Mouse (Mus musculus) lung, adult 2 months (tissue): ENCODE results near the gene G6pc2. TPM values are rescaled to one million over a fixed set of nuclear protein-coding genes. Genes with fewer than 3 reads are reported as not detected.

Source experiments
- DNase-seq: peaks from one replicate; pipeline ENCODE4 v3.0.0; 2022
- H3K4me1 ChIP-seq: fragments of 200-500 bp; 2 replicates; pipeline ENCODE4 v1.6.1; 2011; ENCODE audit warnings: low read length; ENCODE audit not compliant: control insufficient read depth, insufficient read depth
- H3K4me3 ChIP-seq: fragments of 200-500 bp; replicated peaks from 2 replicates; pipeline ENCODE3; 2011; ENCODE audit warnings: low read depth, mild to moderate bottlenecking, control low read depth, low read length; ENCODE audit errors: extremely low read depth
- CTCF ChIP-seq: fragments of 200-500 bp; IDR thresholded peaks from 2 replicates; pipeline ENCODE4 v1.5.1; 2011; ENCODE audit warnings: mild to moderate bottlenecking, low read length, control low read depth; ENCODE audit not compliant: insufficient read depth
- POLR2A ChIP-seq: fragments of 200-500 bp; IDR thresholded peaks from 2 replicates; pipeline ENCODE4 v1.6.1; 2011; ENCODE audit warnings: low read depth, mild to moderate bottlenecking, control low read depth, low read length, borderline replicate concordance; ENCODE audit errors: extremely low read depth
- WGBS: fragments of 180-500 bp; shearing (Covaris S2); methylation state at CpG from one replicate; pipeline ENCODE4 v1.1.7; 2018; 5-methylcytosine and 5-hydroxymethylcytosine counted together
- polyA plus RNA-seq: library from polyadenylated mRNA; depleted of rRNA; stranded (reverse); fragments of >200 nt; gene quantifications from 2 replicates; pipeline ENCODE4 v1.2.3, GENCODE M21; 2012

G6pc2 gene
- polyA plus RNA-seq, 1 experiment: not detected

- 17% methylated on average over 7 of the region's 7 CpGs for WGBS
- Histone ChIP-seq H3K4me3 (no peak overlapping the region), H3K4me1 (no peaks in the 10 kb centered on the region)
- TF ChIP-seq CTCF (no peak), POLR2A (no peak)
- peak; percentile 5 for DNase-seq
Observed at GRCm38 (mm10) chr2:69206523-69206922, 4.3 kb upstream of the G6pc2 start.

- no peak for TF ChIP-seq POLR2A
- TF ChIP-seq CTCF: no peak
- H3K4me1 ChIP-seq: no peaks in the 10 kb centered on the region
- H3K4me3 ChIP-seq: no peak overlapping the region
- DNase-seq: no peak
- 83% methylated on average over 3 of the region's 3 CpGs for WGBS
Observed at GRCm38 (mm10) chr2:69209684-69210083, 1.2 kb upstream of the G6pc2 start.

- no peak for DNase-seq
- 70% methylated on average over 10 of the region's 10 CpGs for WGBS
- Histone ChIP-seq H3K4me3 (no peak overlapping the region), H3K4me1 (no peaks in the 10 kb centered on the region)
- TF ChIP-seq POLR2A (no peak), CTCF (no peak)
Observed at GRCm38 (mm10) chr2:69212652-69213051, 1.8 kb downstream of the G6pc2 start.

- no peak overlapping the region for H3K4me3 ChIP-seq
- no peaks in the 10 kb centered on the region for H3K4me1 ChIP-seq
- DNase-seq: no peak
- TF ChIP-seq CTCF (no peak), POLR2A (no peak)
- 70% methylated on average over 7 of the region's 7 CpGs for WGBS
Observed at GRCm38 (mm10) chr2:69215242-69215641, 4.4 kb downstream of the G6pc2 start.

- no peak for DNase-seq
- H3K4me1 ChIP-seq: no peaks in the 10 kb centered on the region
- 61% methylated on average over 5 of the region's 5 CpGs for WGBS
- H3K4me3 ChIP-seq: no peak overlapping the region
- no peak for TF ChIP-seq CTCF
- TF ChIP-seq POLR2A: no peak
Observed at GRCm38 (mm10) chr2:69221868-69222416, 11.1 kb downstream of the G6pc2 start.

GRCm38 (mm10) chr2:69222815-69223214 lies 11.9 kb downstream of the G6pc2 start:
- TF ChIP-seq POLR2A (no peak), CTCF (no peak)
- no peak overlapping the region for H3K4me3 ChIP-seq
- WGBS: 72% methylated on average over 10 of the region's 10 CpGs

GRCm38 (mm10) chr2:69224724-69225123 lies 13.9 kb downstream of the G6pc2 start:
- TF ChIP-seq POLR2A (no peak), CTCF (no peak)
- H3K4me1 ChIP-seq: no peaks in the 10 kb centered on the region

More at GRCm38 (mm10) chr2:69222815-69223214, 11.9 kb downstream of the G6pc2 start:
- no peak for DNase-seq
- no peaks in the 10 kb centered on the region for H3K4me1 ChIP-seq

GRCm38 (mm10) chr2:69226876-69227275 lies 16.0 kb downstream of the G6pc2 start:
- 88% methylated on average over 9 of the region's 9 CpGs for WGBS
- DNase-seq: no peak
- Histone ChIP-seq H3K4me1 (no peaks in the 10 kb centered on the region), H3K4me3 (no peak overlapping the region)
- TF ChIP-seq CTCF (no peak), POLR2A (no peak)

More at GRCm38 (mm10) chr2:69224724-69225123, 13.9 kb downstream of the G6pc2 start:
- 53% methylated on average over 2 of the region's 2 CpGs for whole genome bisulfite sequencing
- H3K4me3 ChIP-seq: no peak overlapping the region
- no peak for DNase-seq

- DNase-seq: no peak
- 85% methylated on average over 6 of the region's 6 CpGs for WGBS
- H3K4me3 ChIP-seq: no peak overlapping the region
- no peak for TF ChIP-seq CTCF
- no peak for TF ChIP-seq POLR2A
- H3K4me1 ChIP-seq: no peaks in the 10 kb centered on the region
Observed at GRCm38 (mm10) chr2:69228635-69229034, 17.8 kb downstream of the G6pc2 start.

- no peak for DNase-seq
- TF ChIP-seq POLR2A (no peak), CTCF (no peak)
- Histone ChIP-seq H3K4me1 (no peaks in the 10 kb centered on the region), H3K4me3 (no peak overlapping the region)
- WGBS: 70% methylated on average over 2 of the region's 2 CpGs
Observed at GRCm38 (mm10) chr2:69230137-69230536, 19.3 kb downstream of the G6pc2 start.

GRCm38 (mm10) chr2:69232101-69232500 lies 21.2 kb downstream of the G6pc2 start:
- no peaks in the 10 kb centered on the region for H3K4me1 ChIP-seq
- DNase-seq: no peak
- H3K4me3 ChIP-seq: no peak overlapping the region
- TF ChIP-seq CTCF: no peak
- no peak for TF ChIP-seq POLR2A
